Mouse (Mus musculus): ENCODE results near the gene Islr2.

- no peak for TF ChIP-seq CTCF (IDR thresholded peaks at IDR 0.05; ENCODE audit: insufficient read depth, low read depth, low read length)
- no peak for TF ChIP-seq POLR2A (IDR thresholded peaks at IDR 0.05; ENCODE audit: insufficient read depth, low read depth, low read length)
Observed at GRCm38 (mm10) chr9:58160315-58160714, 43.8 kb downstream of the Islr2 start.
